Mouse (Mus musculus) forebrain, embryonic 16.5 days (tissue): Measurements from ENCODE around the gene Sspo. TPM values are rescaled to one million over a fixed set of nuclear protein-coding genes. Genes with fewer than 3 reads are reported as not detected.

Source experiments
- ATAC-seq: fragments of 200-750 bp; cut with Nextera tagmentation; 2 replicates; pipeline ENCODE4 v1.8.0; 2017; ENCODE audit warnings: mild to moderate bottlenecking, moderate library complexity
- H3K27ac ChIP-seq: fragments of 300-500 bp; sonication (generic); 2 replicates; pipeline ENCODE4 v1.5.1; 2014; ENCODE audit warnings: low read length, control low read depth
- H3K27me3 ChIP-seq: fragments of 300-500 bp; sonication (generic); replicated peaks from 2 replicates; pipeline ENCODE4 v1.6.1; 2014; ENCODE audit warnings: low read length; ENCODE audit not compliant: control insufficient read depth, insufficient read depth
- H3K36me3 ChIP-seq: fragments of 300-500 bp; sonication (generic); 2 replicates; pipeline ENCODE4 v1.6.1; 2014; ENCODE audit not compliant: control insufficient read depth, insufficient read depth
- H3K4me1 ChIP-seq: fragments of 300-500 bp; sonication (generic); replicated peaks from 2 replicates; pipeline ENCODE4 v1.6.1; 2014; ENCODE audit warnings: low read length; ENCODE audit not compliant: control insufficient read depth, insufficient read depth
- H3K4me2 ChIP-seq: fragments of 300-500 bp; sonication (generic); 2 replicates; pipeline ENCODE4 v1.6.1; 2014; ENCODE audit warnings: mild to moderate bottlenecking, low read length, control low read depth
- H3K4me3 ChIP-seq: fragments of 300-500 bp; sonication (generic); replicated peaks from 2 replicates; pipeline ENCODE4 v1.5.1; 2014; ENCODE audit warnings: mild to moderate bottlenecking, low read length, control low read depth
- H3K9ac ChIP-seq: fragments of 300-500 bp; sonication (generic); replicated peaks from 2 replicates; pipeline ENCODE4 v1.6.1; 2014; ENCODE audit warnings: low read depth, low read length, control low read depth
- H3K9me3 ChIP-seq: fragments of 300-500 bp; sonication (generic); 2 replicates; pipeline ENCODE4 v1.6.1; 2016; ENCODE audit warnings: low read length; ENCODE audit not compliant: control insufficient read depth
- WGBS: fragments of 180-500 bp; shearing (Covaris S2); extraction: QIAGEN DNeasy Blood & Tissue Kit; methylation state at CpG from one replicate; pipeline ENCODE4 v1.1.7; 2014; 5-methylcytosine and 5-hydroxymethylcytosine counted together
- polyA plus RNA-seq: library from polyadenylated mRNA; unstranded; fragments of >200 nt; fragmentation: Nextera tagmentation; extraction: Ambion mirVana; gene quantifications from 2 replicates; pipeline ENCODE4 v1.2.1, GENCODE M21; 2015

Sspo gene
- polyA plus RNA-seq, 1 experiment from 2014 or later, result 0.16 TPM

DNA sequence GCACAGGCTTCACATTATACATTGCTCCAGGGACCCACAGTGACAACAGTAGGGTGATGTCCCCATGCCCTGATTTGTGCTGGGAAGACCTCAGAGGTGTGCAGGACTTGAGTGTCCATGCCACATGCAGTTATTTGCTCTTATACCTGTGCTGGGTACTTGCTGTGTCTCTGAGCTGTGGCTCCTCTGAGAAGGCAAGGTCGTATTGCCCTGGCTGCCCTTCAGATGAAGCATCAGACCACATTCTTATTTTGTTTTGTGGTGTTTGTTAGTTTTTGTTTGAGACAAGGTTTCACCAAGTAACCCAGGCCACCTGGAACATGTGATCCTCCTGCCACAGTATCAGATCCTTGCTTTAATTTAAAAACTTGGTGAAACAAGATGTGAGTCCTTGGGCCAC, 33.1 kb upstream of the Sspo start:
- no peaks in the 10 kb centered on the region for H3K27me3 ChIP-seq
- H3K4me1 ChIP-seq, result no peaks in the 10 kb centered on the region
- no peak overlapping the region for H3K4me2 ChIP-seq
- no peak overlapping the region for H3K9ac ChIP-seq
- no peak overlapping the region for H3K27ac ChIP-seq
- peaks cover 49% of the 10 kb centered on the region for H3K36me3 ChIP-seq
- no peak for ATAC-seq
- H3K9me3 ChIP-seq, result no peaks in the 10 kb centered on the region
- 96% methylated on average over 1 of the region's 1 CpGs for WGBS
- no peak overlapping the region for H3K4me3 ChIP-seq

DNA sequence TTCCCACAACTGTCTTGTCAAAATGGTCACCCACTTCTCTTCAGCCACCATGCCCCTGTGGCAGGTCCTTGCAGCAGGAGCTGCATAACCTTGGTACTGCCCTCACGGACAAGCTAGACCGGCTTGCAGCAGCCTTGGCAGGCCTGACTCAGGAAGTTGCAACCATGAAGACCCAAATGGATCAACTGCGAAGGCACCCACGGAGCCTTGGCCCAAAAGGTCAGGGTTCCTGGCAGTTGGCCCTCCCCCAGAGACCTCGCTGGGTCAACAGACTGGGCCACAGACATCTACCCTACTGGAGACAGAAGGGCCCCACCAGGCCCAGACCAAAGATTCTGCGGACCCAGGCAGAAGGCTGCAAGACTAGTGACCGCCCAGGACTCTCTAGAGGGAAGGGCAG, 32.4 kb upstream of the Sspo start:
- Histone ChIP-seq H3K4me3 (no peak overlapping the region), H3K4me1 (no peaks in the 10 kb centered on the region), H3K9ac (no peak overlapping the region), H3K27me3 (no peaks in the 10 kb centered on the region), H3K4me2 (no peak overlapping the region), H3K27ac (no peak overlapping the region), H3K36me3 (peaks cover 46% of the 10 kb centered on the region), H3K9me3 (no peaks in the 10 kb centered on the region)
- 93% methylated on average over 7 of the region's 7 CpGs for WGBS
- ATAC-seq, result no peak

DNA sequence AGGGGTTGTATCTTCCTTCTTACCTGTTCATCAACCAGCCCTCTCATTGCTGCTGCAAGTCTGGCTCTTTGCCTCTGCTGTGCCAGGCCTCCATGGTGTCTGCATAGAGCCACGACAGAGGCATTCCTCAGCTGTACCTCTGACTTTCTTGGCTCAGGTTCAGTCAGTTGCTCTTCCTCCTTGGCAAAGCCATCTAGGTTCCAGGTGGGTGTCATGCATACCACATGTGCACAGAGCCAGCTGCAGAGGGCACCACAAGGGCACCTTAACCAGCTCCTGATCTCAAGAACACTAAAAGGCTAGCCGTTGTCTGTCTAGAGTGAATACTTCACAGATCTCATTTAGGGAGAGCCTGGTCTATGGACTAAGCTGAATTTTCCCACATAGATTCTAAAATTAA, 31.5 kb upstream of the Sspo start:
- no peak for ATAC-seq
- H3K4me1 ChIP-seq, result no peaks in the 10 kb centered on the region
- no peak overlapping the region for H3K4me3 ChIP-seq
- no peaks in the 10 kb centered on the region for H3K9me3 ChIP-seq
- H3K9ac ChIP-seq, result no peak overlapping the region
- H3K4me2 ChIP-seq, result no peak overlapping the region
- H3K36me3 ChIP-seq, result peaks cover 45% of the 10 kb centered on the region
- 76% methylated on average over 2 of the region's 2 CpGs for WGBS
- no peak overlapping the region for H3K27ac ChIP-seq
- H3K27me3 ChIP-seq, result no peaks in the 10 kb centered on the region

DNA sequence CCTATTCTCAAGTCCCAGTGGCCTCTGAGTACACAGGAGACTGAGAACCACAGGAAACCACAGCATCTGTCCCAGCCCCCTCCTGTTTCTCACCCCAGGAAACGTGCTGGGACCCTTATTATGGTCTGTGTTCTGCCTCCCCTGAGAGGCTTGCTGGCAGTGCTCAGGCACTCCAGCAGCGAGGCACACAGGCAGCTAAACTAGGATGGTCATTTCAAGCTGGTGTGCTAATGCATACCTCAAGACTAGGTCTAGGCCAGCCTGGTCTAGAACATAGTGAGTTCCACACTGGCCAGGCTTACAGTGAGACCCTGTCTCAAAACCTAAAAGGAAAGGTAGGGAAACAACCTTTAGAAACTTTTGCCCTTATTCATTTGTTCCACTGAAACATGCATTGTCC, 27.4 kb upstream of the Sspo start:
- Histone ChIP-seq H3K9ac (no peak overlapping the region), H3K4me1 (no peaks in the 10 kb centered on the region), H3K36me3 (peaks cover 15% of the 10 kb centered on the region; the same call in 1 of the 2 replicates), H3K27me3 (no peaks in the 10 kb centered on the region), H3K9me3 (no peaks in the 10 kb centered on the region), H3K4me3 (no peak overlapping the region), H3K27ac (no peak overlapping the region), H3K4me2 (no peak overlapping the region)
- 16% methylated on average over 2 of the region's 2 CpGs for WGBS
- ATAC-seq, result peak; percentile 50

DNA sequence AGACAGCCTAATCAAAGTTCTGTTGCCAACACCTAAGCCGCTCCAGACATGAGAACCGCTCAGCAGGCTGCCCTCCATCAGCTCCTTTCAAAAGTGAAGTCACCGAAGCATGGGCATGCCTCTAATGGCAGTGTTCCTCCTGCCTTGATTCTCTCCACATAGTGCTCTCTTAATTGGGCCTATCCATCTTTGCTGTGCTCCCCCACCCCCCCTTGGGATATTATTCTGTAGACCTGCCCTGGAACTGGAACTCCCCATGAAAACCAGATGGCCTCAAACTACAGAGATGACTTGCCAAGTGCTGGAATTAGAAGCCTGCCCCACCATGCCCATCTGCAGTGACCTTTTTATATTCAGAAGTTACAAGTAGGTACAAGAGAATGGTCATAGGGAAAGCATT, 24.7 kb upstream of the Sspo start:
- Histone ChIP-seq H3K36me3 (0 out of 2 replicates have a peak, but pooled peaks cover 4% of the 10 kb centered on the region), H3K4me1 (no peaks in the 10 kb centered on the region), H3K4me3 (no peak overlapping the region), H3K9me3 (no peaks in the 10 kb centered on the region), H3K27ac (no peak overlapping the region), H3K27me3 (no peaks in the 10 kb centered on the region), H3K9ac (no peak overlapping the region), H3K4me2 (no peak overlapping the region)
- 64% methylated on average over 3 of the region's 3 CpGs for WGBS
- no peak for ATAC-seq

DNA sequence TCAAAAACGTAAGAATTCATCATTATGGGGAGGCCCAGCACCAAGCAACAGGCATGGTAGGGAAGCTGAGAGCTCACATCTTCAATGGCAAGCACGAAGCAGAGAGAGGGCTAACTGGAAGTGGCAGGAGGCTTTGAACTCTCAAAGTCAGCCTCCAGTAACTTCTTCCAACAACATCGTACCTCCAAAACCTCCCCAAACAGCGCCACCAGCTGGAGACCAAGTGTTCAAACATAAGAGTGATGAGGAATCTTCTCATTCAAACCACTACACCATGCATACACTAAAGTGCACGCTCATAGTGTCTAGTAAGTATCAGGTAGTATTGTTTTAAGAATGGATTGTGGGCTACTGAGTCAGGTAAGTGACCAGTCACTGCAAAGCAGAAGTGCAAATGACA, 24.0 kb upstream of the Sspo start:
- H3K27me3 ChIP-seq, result no peaks in the 10 kb centered on the region
- H3K9ac ChIP-seq, result no peak overlapping the region
- no peaks in the 10 kb centered on the region for H3K36me3 ChIP-seq
- no peak overlapping the region for H3K27ac ChIP-seq
- H3K4me2 ChIP-seq, result no peak overlapping the region
- no peak for ATAC-seq
- H3K9me3 ChIP-seq, result no peaks in the 10 kb centered on the region
- no peak overlapping the region for H3K4me3 ChIP-seq
- no peaks in the 10 kb centered on the region for H3K4me1 ChIP-seq
- WGBS, result 67% methylated on average over 5 of the region's 5 CpGs

DNA sequence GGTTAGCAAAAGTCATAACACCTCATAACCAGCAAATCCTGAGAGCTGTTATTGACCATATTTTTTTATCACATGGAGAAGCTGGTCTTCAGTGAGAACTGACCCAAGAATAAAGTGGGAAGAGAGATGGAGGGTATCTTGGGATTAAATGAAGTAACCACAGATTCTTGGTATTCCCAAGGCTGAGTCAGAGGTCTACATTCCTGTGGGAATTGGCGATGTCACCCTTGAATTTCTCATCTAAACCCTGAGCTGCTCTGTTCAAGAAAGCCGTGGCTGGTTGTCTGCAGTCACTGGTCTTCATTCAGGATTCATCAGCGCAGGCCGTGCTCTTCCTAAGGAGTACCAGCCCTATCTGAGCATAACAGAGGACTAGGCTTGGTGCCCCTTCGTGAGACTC, 21.1 kb upstream of the Sspo start:
- WGBS, result 86% methylated on average over 5 of the region's 5 CpGs
- no peaks in the 10 kb centered on the region for H3K27me3 ChIP-seq
- no peaks in the 10 kb centered on the region for H3K4me1 ChIP-seq
- ATAC-seq, result no peak
- no peak overlapping the region for H3K4me3 ChIP-seq
- no peak overlapping the region for H3K27ac ChIP-seq
- H3K9me3 ChIP-seq, result no peaks in the 10 kb centered on the region
- no peak overlapping the region for H3K9ac ChIP-seq
- no peak overlapping the region for H3K4me2 ChIP-seq
- H3K36me3 ChIP-seq, result no peaks in the 10 kb centered on the region

DNA sequence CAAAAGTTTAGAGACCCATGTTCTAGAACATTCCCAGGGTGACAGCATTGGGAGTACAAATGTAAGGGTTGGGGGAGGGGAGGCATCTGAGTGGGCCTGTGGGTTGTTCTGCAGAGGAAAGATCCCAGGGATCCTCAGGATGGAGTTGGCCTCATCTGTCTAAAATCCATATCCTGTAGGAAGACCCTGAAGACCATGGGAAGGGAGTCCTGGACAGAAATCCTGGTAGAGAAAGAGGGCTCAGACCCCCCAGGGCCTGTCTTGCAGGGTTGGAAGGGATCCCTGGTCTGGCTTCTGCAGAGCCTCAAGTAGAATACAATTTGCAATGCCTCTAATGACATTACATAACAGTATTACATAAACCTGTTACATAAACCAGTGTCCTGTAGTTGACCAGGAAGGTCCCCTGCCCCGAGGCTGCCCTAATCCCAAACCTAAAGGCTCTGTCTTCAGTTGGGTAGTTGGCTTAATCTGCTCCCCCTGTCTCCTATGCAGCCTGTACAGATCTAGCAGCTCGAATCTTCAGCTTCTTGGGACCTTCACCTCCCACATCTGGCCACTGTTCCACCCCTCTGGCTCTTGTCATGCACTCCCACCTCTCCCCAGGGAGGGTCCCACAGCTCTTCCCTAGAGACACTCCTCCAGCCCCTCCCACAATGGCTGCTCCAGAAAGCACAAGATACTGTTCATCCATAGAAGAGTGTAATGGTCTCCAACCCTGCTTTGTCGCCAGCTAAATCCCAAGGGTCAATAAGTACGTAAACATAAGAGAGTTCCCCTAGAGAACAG, 19.1 kb upstream of the Sspo start:
- WGBS, result 68% methylated on average over 4 of the region's 4 CpGs
- Histone ChIP-seq H3K4me2 (no peak overlapping the region), H3K27me3 (no peaks in the 10 kb centered on the region)

DNA sequence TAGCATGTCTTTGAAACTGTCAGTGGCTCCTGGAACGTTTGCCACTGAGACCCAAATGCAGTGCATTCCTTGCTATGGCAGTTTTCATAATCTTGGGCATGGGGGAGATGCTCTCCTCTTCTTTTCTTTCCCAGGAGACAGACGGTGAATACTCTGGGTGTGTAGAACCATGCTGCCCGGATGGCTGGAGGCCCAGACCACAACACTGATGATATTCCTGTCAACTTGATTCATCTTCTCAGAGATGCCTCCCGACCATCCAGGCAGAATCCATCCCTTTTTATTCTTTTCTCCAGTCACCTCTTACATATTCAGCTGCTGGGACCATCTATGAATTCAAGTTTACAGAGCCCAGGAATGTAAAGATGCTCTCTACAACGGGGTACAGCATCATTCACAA, 17.3 kb upstream of the Sspo start:
- WGBS, result 75% methylated on average over 5 of the region's 5 CpGs
- ATAC-seq, result no peak
- no peaks in the 10 kb centered on the region for H3K4me1 ChIP-seq
- no peaks in the 10 kb centered on the region for H3K27me3 ChIP-seq
- H3K4me3 ChIP-seq, result no peak overlapping the region
- H3K9ac ChIP-seq, result no peak overlapping the region
- no peaks in the 10 kb centered on the region for H3K9me3 ChIP-seq
- no peaks in the 10 kb centered on the region for H3K36me3 ChIP-seq
- no peak overlapping the region for H3K4me2 ChIP-seq
- H3K27ac ChIP-seq, result no peak overlapping the region

More for the DNA sequence above, 19.1 kb upstream of the Sspo start:
- ATAC-seq, result no peak
- no peak overlapping the region for H3K9ac ChIP-seq
- no peaks in the 10 kb centered on the region for H3K9me3 ChIP-seq
- H3K4me3 ChIP-seq, result no peak overlapping the region
- H3K27ac ChIP-seq, result no peak overlapping the region
- no peaks in the 10 kb centered on the region for H3K36me3 ChIP-seq
- no peaks in the 10 kb centered on the region for H3K4me1 ChIP-seq
